Mouse (Mus musculus) common myeloid progenitor, adult 5-6 weeks (primary cell): ENCODE results near the gene Prcc. TPM values are rescaled to one million over a fixed set of nuclear protein-coding genes. Genes with fewer than 3 reads are reported as not detected.

Experiments
- total RNA-seq: library from RNA; stranded (forward); fragments of 200-1000, 187-1606 nt; gene quantifications from 2 replicates; pipeline ENCODE4 v1.2.3, GENCODE M21; 2017

Gene Prcc
- total RNA-seq, 1 experiment from 2014 or later = 42.4 TPM

Other genes with a start within 250 kb of the Prcc start
- 0.23 TPM in 1 of 2 replicates, not detected in the other for gene Lrrc71, start 137.0 kb downstream of the Prcc start, total RNA-seq
- gene Ntrk1, start 90.4 kb downstream of the Prcc start, total RNA-seq = not detected in 2 replicates
- not detected in 2 replicates for gene Insrr, start 88.7 kb downstream of the Prcc start, total RNA-seq
- gene Pear1, start 61.3 kb downstream of the Prcc start, total RNA-seq = 6.8 and 9.6 TPM in 2 replicates
- 0.59 TPM in 1 of 2 replicates, not detected in the other for gene Sh2d2a, start 38.9 kb downstream of the Prcc start, total RNA-seq
- 529 and 635 TPM in 2 replicates for gene Hdgf, start 20.7 kb upstream of the Prcc start, total RNA-seq
- gene Mrpl24, start 33.9 kb upstream of the Prcc start, total RNA-seq = 114 and 121 TPM in 2 replicates
- 50.2 and 56.6 TPM in 2 replicates for gene Isg20l2, start 44.7 kb upstream of the Prcc start, total RNA-seq
- gene Rrnad1, start 45.1 kb upstream of the Prcc start, total RNA-seq = 11.3 and 13.5 TPM in 2 replicates
- 2.0 TPM in 1 of 2 replicates, not detected in the other for gene Crabp2, start 63.1 kb upstream of the Prcc start, total RNA-seq
- gene Nes, start 85.5 kb upstream of the Prcc start, total RNA-seq = 0.09 TPM in 1 of 2 replicates, not detected in the other
- not detected in 2 replicates for gene Bcan, start 114.6 kb upstream of the Prcc start, total RNA-seq
- gene Hapln2, start 142.0 kb upstream of the Prcc start, total RNA-seq = not detected in 2 replicates
- 49.9 and 65.8 TPM in 2 replicates for gene Gpatch4, start 157.5 kb upstream of the Prcc start, total RNA-seq
- 29.6 and 33.9 TPM in 2 replicates for gene Naxe, start 172.9 kb upstream of the Prcc start, total RNA-seq
- gene Ttc24, start 192.7 kb upstream of the Prcc start, total RNA-seq = not detected in 2 replicates
- gene Iqgap3, start 196.4 kb upstream of the Prcc start, total RNA-seq = 13.5 and 17.2 TPM in 2 replicates